Mouse (Mus musculus) CD8-positive naive resting alpha-beta T cell, adult 2 months (primary cell): ENCODE measurements around the gene Ovca2.

Experiments used
- DNase-seq, 2 experiments: peaks; one replicate each; pipeline ENCODE4 v3.0.0; 2022; ENCODE audit warnings: low read depth in 2 of 2, low spot score in 2 of 2

Ovca2 gene

GRCm38 (mm10) chr11:75171186-75171865 lies 7.3 kb downstream of the Ovca2 start:
- no peak for DNase-seq

- peak; percentile 74 to 84 for DNase-seq
Measured at GRCm38 (mm10) chr11:75170136-75170751, 8.4 kb downstream of the Ovca2 start.

DNA sequence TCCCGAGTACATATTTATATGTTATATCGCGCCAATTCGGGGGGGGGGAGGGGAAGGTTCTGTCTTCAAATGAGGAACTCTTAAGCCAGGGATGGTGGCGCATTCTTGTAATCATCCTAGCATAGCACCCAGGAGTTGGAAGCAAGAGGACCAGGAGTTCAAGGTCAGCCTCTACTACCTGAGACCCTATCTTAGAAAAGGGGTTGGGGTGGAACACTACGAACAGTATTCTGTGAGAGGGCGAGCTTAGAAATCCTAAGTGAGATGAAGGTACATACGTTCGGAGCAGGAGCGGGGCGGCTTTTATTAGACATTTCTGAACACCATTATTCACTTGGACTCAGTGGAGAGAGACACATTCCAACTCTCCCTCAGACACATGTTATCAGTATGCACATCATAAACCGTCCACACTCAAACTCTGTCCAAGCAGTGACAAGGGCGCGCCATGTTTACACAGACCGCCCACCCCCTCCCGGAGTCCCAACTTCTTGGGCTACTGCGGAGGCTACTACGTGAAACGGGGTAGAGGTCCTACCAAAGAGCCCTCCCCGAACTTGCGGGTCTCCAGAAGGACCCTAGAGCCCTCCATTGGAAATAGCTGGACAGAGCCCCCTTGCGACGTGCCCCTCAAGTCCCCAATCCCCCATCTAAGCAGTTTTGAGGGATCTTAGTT lies 9.1 kb downstream of the Ovca2 start, which contains the start of gene Hic1:
TSS of gene Hic1 (minus strand) at position 115 of the 676 bp plus-strand sequence.
- no peak for DNase-seq

- peak; percentile 83 to 88 for DNase-seq
Measured at GRCm38 (mm10) chr11:75168590-75169361, 9.9 kb downstream of the Ovca2 start.

GRCm38 (mm10) chr11:75167643-75168589 lies 10.7 kb downstream of the Ovca2 start:
- no peak for DNase-seq

DNA sequence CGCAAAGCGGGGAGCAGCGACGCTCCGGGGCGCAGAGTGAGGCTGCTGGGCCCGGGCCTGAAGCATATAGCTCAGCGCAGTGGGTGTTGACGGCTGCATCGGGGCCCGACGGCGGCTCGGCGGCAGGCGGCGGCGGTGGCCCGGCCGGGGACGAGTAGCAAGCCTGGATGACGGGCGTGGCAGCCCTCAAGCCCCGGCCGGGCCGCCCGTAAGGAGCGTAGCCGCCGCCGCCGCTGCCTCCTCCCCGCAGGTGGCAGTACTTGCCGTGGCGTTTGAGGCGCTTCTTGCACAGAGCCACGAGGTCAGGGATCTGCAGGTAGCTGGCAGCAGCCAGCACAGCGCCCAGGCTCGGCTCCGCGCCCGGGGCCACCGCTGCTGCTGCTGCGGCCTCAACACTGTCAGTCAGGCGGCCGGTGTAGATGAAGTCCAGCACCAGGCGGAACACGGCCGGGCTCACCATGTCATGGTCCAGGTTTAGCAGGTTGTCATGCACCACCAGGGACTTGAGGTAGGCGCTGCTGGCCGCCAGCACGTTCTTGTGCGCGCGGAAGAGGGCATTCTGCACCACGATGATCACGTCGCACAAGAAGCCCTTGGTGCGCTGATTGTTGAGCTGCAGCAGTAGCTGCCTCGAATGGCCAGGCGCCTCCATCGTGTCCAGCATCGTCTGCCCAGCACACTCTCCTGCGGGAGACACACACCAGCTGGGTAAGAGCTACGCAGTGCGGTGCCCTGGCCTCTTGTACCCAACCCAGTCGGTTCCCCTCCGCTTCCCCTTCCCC lies 11.6 kb downstream of the Ovca2 start:
- DNase-seq: peak; percentile 28 to 29

GRCm38 (mm10) chr11:75166193-75166842 lies 12.3 kb downstream of the Ovca2 start:
- no peak for DNase-seq

DNA sequence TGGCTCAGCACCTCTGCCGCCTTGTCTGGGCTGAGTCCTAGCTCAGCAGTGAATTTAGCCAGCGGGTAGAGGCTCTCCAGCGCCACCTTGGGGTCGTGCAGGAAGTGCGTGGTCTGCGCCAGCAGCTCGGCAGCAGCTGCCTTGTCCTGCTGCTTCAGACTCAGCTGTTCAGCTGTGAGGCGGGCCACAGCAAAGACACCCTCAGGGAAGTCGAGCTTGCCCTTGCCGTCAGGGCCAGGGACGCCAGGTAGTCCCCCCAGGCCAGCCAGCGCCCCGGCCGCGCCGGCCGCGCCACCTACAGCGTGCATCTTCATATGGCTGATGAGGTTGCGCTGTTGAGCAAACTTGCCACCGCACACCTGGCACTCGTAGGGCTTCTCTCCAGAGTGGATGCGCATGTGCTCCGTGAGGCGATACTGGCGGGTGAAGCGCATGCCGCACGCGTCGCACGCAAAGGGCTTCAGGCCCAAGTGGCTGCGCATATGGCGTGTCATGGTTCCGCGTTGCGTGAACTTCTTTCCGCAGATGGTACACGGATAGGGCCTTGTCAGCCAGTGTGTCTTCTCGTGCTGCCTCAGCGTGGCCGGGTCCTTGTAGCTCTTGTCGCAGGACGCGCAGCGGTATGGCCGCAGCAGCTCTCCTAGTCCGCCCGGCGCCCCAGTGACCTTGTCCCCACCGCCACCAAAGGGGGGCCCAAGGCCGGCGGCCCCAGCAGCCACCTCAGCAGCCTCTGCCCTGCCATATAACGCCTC lies 13.0 kb downstream of the Ovca2 start:
- DNase-seq: peak; percentile 73 to 84

DNA sequence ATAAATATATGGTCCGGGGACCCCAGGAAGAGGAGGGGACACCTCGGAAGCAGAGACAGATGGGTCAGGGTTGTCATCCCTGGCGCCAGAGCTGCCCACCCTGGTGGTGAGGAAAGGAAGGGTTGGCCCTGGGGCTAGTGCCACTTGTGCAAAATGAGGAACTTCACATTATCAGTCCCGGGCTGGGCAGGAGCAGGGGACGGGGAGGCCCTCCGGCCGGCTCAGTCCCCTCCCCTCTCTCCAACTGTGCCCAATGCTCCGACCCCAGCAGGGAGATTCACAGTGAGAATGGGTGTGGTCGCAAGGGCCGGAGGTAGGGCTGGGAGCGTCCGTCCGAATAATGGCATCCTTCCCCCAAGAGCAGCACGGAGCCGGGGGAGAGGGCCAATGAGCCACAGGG lies 13.9 kb downstream of the Ovca2 start:
- DNase-seq: no peak

DNA sequence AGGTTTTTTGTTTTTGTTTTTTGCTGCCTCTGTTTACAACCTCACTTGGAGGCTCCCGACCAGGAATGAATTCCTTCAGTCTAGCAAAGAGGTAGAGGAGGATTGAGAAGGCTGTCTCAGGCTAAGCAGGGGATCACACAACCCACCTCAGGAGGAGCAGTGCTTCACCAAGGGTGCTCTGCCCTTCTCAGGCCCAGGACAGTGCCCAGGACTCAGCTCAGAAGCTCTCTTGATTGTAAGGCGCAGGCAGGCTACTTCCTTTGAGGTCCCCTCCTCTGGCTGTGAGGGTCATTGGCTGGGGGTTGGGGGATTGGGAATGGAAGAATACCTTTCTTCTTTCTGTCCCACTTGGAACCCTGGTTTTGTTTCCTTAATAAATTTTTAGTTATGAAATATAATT lies 14.6 kb downstream of the Ovca2 start:
- no peak for DNase-seq

- no peak for DNase-seq
Measured at GRCm38 (mm10) chr11:75163379-75163778, 15.3 kb downstream of the Ovca2 start.

GRCm38 (mm10) chr11:75162591-75163080 lies 16.0 kb downstream of the Ovca2 start:
- no peak for DNase-seq

DNA sequence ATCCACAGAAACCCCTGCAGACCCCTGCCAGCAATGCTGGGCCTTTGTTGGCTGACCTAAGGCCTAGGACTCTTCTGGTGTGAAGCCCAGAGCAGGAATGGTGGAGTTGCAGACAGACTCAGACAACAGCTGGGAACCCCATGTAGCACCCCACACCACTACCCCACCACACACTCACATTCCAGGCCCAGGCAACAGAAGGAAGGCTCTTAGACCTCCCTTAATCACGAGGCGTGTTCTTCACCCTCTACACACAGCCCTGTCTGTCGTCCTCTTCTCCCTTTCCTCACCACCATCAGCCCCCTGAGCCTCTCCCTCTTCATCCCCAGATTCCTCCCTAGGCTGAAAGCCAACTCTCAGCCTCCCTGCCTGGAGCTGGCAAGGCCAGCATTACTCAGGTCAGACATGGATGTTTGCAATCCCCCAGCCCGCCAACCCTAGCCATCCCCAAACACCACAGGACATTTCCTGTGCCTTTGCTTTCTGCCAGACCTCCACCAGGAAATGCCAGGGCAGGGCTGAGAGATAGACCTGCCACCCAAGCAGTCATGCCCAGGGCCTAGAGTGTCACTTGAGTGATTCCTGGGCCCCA lies 17.1 kb downstream of the Ovca2 start:
- no peak for DNase-seq

GRCm38 (mm10) chr11:75160954-75161353 lies 17.7 kb downstream of the Ovca2 start:
- no peak for DNase-seq

DNA sequence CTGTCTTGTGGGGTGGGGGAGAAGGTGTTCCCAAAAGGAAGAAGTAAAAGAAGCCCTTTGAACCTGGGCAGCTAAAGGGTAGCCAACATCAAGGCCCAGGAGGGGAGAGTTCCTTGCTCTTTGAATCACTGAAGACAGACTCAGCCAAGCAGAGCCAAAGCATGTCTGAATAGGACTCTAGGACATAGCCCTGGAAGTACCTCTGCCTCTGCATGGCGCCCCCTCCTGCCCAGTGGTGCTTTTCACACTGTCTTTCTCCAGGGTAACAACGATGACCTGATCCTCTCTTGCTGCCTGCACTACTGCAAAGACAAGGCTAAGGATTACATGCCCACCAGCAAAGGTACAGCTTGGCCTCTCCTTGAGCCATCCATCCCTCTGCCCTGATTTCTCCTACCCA lies 19.1 kb downstream of the Ovca2 start:
- peak in 1 of 2 experiments; percentile 15 for DNase-seq

GRCm38 (mm10) chr11:75158432-75158831 lies 20.2 kb downstream of the Ovca2 start:
- DNase-seq: no peak

GRCm38 (mm10) chr11:75157901-75158300 lies 20.7 kb downstream of the Ovca2 start:
- DNase-seq: no peak

DNA sequence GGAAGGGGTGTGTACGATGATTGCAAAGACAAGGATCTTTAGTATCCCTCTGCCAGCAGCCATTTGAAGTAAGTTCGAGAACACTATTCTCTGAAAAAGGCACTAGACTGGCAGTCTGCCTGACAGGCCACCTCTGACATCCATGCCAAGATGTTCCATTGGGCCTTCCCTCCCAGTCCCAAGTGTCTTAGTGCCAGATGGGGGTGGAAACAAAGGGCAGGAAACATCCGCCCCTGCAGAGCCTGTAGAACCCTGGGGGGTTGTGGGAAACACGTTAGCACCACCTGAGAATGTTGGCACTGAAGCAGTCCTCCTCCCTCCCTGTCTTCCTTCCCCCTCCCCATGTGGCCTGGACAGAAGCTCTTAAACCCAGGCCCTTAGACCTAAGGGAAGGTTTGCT lies 21.6 kb downstream of the Ovca2 start:
- DNase-seq: no peak
